Mouse (Mus musculus): ENCODE measurements at regions not wholly inside any gene's neighbourhood (a gene's known extent, or its start where the extent isn't known, plus 50 kb on each side); places are given as distances from the start of the nearest gene placed in this dataset.

- TF ChIP-seq ZMIZ1 (IDR thresholded peaks at IDR 0.05; ENCODE audit: low read depth, low read length) (no peak), ZC3H11A (IDR thresholded peaks at IDR 0.05; ENCODE audit: low read depth, low read length) (no peak), RAD21 (IDR thresholded peaks at IDR 0.05; ENCODE audit: low read depth, low read length) (no peak), SIN3A (IDR thresholded peaks at IDR 0.05; ENCODE audit: low read length) (no peak), USF1 (IDR thresholded peaks at IDR 0.05; ENCODE audit: low read depth, low read length) (no peak), MAZ (IDR thresholded peaks at IDR 0.05; ENCODE audit: low read depth, low read length) (no peak), CTCF (IDR thresholded peaks at IDR 0.05 in 2 of 3, conservative IDR thresholded peaks at IDR 0.05 in 1 of 3; ENCODE audit: control insufficient read depth in 1 of 3, insufficient read depth in 1 of 3, low read depth in 2 of 3, low read length in 3 of 3, poor library complexity in 1 of 3, severe bottlenecking in 1 of 3) (no peak), NELFE (IDR thresholded peaks at IDR 0.05; ENCODE audit: low read depth, low read length) (no peak), TAL1 (IDR thresholded peaks at IDR 0.05; ENCODE audit: low read length) (no peak), MEF2A (IDR thresholded peaks at IDR 0.05; ENCODE audit: extremely low read depth, insufficient replicate concordance, low read depth, low read length, poor library complexity, severe bottlenecking) (no peak), SMC3 (IDR thresholded peaks at IDR 0.05; ENCODE audit: low read depth, low read length) (no peak)
- peaks cover 10 to 17% of the 10 kb centered on the region in 2 experiments for H3K4me1 ChIP-seq (ENCODE audit: control insufficient read depth in 1 of 2, insufficient read depth in 2 of 2, low read length in 2 of 2)
- DNase-seq (ENCODE audit: low read depth, low spot score) = no peak
- H3K4me3 ChIP-seq (ENCODE audit: control insufficient read depth in 1 of 2, insufficient read depth in 1 of 2, low read depth in 2 of 2, low read length in 2 of 2) = no peak overlapping the region
- H3K36me3 ChIP-seq (ENCODE audit: control insufficient read depth in 1 of 2, insufficient read depth in 2 of 2, low read length in 2 of 2) = peaks cover 0 to 14% of the 10 kb centered on the region in 2 experiments; a peak in 2 of 4 replicates
- H3K79me2 ChIP-seq (ENCODE audit: control insufficient read depth, insufficient read depth, low read length, poor library complexity) = no peaks in the 10 kb centered on the region
- H3K9me3 ChIP-seq (replicated peaks; ENCODE audit: insufficient read depth, low read length) = no peaks in the 10 kb centered on the region
- H3K9ac ChIP-seq (ENCODE audit: control insufficient read depth, low read depth, low read length, poor library complexity, severe bottlenecking) = no peak overlapping the region
- no peaks in the 10 kb centered on the region for H3K27me3 ChIP-seq (ENCODE audit: control insufficient read depth in 1 of 2, insufficient read depth in 2 of 2, low read length in 2 of 2)
- H3K27ac ChIP-seq (ENCODE audit: control insufficient read depth, low read depth, low read length) = no peak overlapping the region
These were observed 86.5 kb upstream of the Tspan5 start for GRCm38 (mm10) chr3:138655479-138655878.

GRCm38 (mm10) chr3:138662625-138663024 is 79.4 kb upstream of the Tspan5 start:
- Histone ChIP-seq H3K4me3 (ENCODE audit: control insufficient read depth in 1 of 2, insufficient read depth in 1 of 2, low read depth in 2 of 2, low read length in 2 of 2) (no peak overlapping the region), H3K4me1 (ENCODE audit: control insufficient read depth in 1 of 2, insufficient read depth in 2 of 2, low read length in 2 of 2) (no peaks in the 10 kb centered on the region), H3K36me3 (ENCODE audit: control insufficient read depth in 1 of 2, insufficient read depth in 2 of 2, low read length in 2 of 2) (no peaks in the 10 kb centered on the region), H3K27me3 (ENCODE audit: control insufficient read depth in 1 of 2, insufficient read depth in 2 of 2, low read length in 2 of 2) (no peaks in the 10 kb centered on the region), H3K79me2 (ENCODE audit: control insufficient read depth, insufficient read depth, low read length, poor library complexity) (no peaks in the 10 kb centered on the region), H3K9ac (ENCODE audit: control insufficient read depth, low read depth, low read length, poor library complexity, severe bottlenecking) (no peak overlapping the region), H3K9me3 (replicated peaks; ENCODE audit: insufficient read depth, low read length) (no peaks in the 10 kb centered on the region), H3K27ac (ENCODE audit: control insufficient read depth, low read depth, low read length) (no peak overlapping the region)
- no peak for DNase-seq (ENCODE audit: low read depth, low spot score)
- TF ChIP-seq MAZ (IDR thresholded peaks at IDR 0.05; ENCODE audit: low read depth, low read length) = no peak
- no peak for TF ChIP-seq ZMIZ1 (IDR thresholded peaks at IDR 0.05; ENCODE audit: low read depth, low read length)
- TF ChIP-seq MYB (IDR thresholded peaks at IDR 0.05; ENCODE audit: low read depth, low read length) = no peak
- TF ChIP-seq E2F4 (IDR thresholded peaks at IDR 0.05; ENCODE audit: borderline replicate concordance, low read depth, low read length) = no peak
- no peak for TF ChIP-seq USF1 (IDR thresholded peaks at IDR 0.05; ENCODE audit: low read depth, low read length)
- no peak for TF ChIP-seq ETS1 (IDR thresholded peaks at IDR 0.05; ENCODE audit: low read depth, low read length)
- TF ChIP-seq TCF12 (IDR thresholded peaks at IDR 0.05; ENCODE audit: low read depth, low read length) = no peak
- no peak for TF ChIP-seq POLR2A (IDR thresholded peaks at IDR 0.05; ENCODE audit: control insufficient read depth in 1 of 2, insufficient read depth in 1 of 2, low read depth in 1 of 2, low read length in 2 of 2, poor library complexity in 1 of 2)
- no peak for TF ChIP-seq POLR2AphosphoS2 (IDR thresholded peaks at IDR 0.05; ENCODE audit: low read length)
- no peak for TF ChIP-seq ZKSCAN1 (IDR thresholded peaks at IDR 0.05; ENCODE audit: low read depth, low read length)
- no peak for TF ChIP-seq RAD21 (IDR thresholded peaks at IDR 0.05; ENCODE audit: low read depth, low read length)
- no peak for TF ChIP-seq MXI1 (IDR thresholded peaks at IDR 0.05; ENCODE audit: low read depth, low read length)
- no peak for TF ChIP-seq USF2 (IDR thresholded peaks at IDR 0.05; ENCODE audit: borderline replicate concordance in 1 of 2, insufficient read depth in 1 of 2, low read depth in 1 of 2, low read length in 2 of 2)
- no peak for TF ChIP-seq MAX (IDR thresholded peaks at IDR 0.05; ENCODE audit: low read length)
